Mouse (Mus musculus) gastrocnemius, postnatal 4 days (tissue): ENCODE measurements around the gene Usp31. TPM values are rescaled to one million over a fixed set of nuclear protein-coding genes. Genes with fewer than 3 reads are reported as not detected.

ENCODE experiments used
- DNase-seq, 2 experiments: peaks; one replicate each; pipeline ENCODE4 v3.0.0; 2021 to 2022; ENCODE audit warnings: low spot score in 2 of 2, mixed read lengths in 2 of 2
- total RNA-seq, 2 experiments: library from RNA; stranded (reverse); gene quantifications; 2 replicates each; pipeline ENCODE4 v1.2.3; 2021

Gene Usp31
- total RNA-seq, 2 experiments from 2014 or later: 7.2 TPM

- DNase-seq: no peak
Observed at GRCm38 (mm10) chr7:121677105-121677753, 29.8 kb downstream of the Usp31 start.

- no peak for DNase-seq
Observed at GRCm38 (mm10) chr7:121660705-121661104, 46.3 kb downstream of the Usp31 start.

DNA sequence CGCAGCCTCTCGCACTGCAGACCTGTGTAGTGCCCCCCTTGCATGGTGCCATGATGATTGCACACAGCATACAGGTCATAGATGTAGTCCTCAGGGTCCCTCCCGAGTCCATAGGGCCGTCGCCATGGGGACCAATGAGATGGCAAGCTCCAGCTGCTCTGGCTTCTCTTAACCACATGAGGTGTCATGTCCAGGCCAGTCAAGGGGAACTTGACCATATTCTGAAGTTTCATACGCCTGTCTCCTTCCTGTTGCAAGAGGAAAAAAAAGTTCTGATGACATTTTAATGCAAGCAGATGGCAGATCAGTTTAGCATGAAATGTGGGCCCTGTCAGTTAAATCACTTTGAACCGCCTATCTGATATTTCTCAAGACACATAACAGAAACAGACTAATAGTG is 48.2 kb downstream of the Usp31 start:
- DNase-seq: no peak

GRCm38 (mm10) chr7:121654675-121655074 is 52.4 kb downstream of the Usp31 start:
- no peak for DNase-seq

DNA sequence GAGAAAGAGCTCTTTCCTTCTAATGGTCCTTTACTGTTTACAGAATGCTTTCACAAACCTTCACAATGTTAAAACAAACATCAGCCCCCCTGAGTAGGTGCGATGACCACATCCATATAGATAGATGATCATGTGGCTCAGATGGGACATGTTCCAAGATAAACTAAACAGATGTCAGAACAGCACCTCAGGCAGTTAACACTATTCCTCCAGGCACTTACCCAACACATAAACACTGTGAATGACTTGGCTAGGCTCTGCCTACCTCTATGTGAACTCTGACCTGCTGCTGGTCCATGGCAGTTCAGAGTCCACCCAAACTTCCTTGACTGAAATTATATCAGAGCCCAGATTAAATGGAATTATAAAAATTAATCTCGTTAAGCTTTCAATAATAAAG is 54.4 kb downstream of the Usp31 start:
- DNase-seq: no peak

DNA sequence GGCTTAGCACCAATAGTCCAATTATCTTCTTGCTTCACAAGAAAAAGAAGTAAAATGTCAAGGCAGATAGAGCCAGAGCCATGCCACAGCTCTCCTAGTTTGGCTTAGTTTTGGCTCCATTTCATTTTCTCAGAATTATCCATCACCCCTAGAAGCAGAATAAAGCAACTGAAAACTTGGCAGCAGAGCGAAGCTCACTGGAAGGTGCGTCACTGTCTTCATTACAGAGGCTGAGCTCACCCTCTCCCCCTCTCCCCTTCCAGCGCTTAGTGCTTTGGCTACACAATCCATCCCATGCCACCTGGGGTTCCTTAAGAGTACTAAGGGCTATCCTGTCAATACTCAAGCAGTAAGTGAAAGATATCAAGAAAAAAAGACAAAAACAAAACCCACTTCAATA is 56.3 kb downstream of the Usp31 start:
- DNase-seq: no peak

- peak in 1 of 2 experiments; percentile 32 for DNase-seq
Observed at GRCm38 (mm10) chr7:121640998-121641762, 65.9 kb downstream of the Usp31 start.

DNA sequence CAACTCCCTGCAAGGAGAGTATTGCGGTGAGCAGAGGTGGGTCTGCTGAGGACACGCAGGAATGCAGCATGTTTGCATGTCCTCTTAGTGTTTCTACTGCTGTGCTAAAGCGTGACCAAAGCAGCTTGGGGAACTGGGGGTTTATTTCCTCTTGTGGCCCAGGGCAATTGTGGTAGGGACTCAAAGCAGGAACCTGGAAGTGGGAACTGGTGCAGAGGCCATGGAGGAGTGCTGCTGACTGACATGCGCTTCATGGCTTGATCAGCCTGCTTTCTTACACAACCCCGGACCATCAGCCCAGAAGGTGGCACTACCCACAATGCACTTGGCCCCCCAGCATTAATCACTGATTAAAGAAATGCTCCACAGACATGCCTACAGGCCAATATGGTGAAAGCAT is 70.3 kb downstream of the Usp31 start:
- no peak for DNase-seq

GRCm38 (mm10) chr7:121634236-121634635 is 72.8 kb downstream of the Usp31 start:
- no peak for DNase-seq

- DNase-seq: no peak
Observed at GRCm38 (mm10) chr7:121622835-121623420, 84.1 kb downstream of the Usp31 start.

GRCm38 (mm10) chr7:121622433-121622832 is 84.6 kb downstream of the Usp31 start:
- no peak for DNase-seq

DNA sequence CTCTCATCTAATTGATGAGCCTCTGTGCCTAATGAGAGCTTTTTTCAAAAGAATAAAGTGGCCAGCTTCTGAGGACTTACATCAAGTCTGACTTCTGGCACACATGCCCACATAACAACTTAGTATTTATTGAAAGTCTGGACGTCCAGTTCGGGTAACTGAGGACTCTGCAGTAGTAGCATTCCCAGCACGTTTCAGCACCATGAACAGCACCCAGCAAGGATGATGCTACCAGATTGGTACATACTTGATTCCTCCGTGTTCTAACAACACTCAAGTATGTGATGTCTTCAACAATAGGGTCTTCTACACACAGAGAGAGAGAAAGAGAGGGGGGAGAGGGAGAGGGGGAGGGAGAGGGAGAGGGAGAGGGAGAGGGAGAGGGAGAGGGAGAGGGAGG is 105.4 kb downstream of the Usp31 start:
- peak in 1 of 2 experiments; percentile 30 for DNase-seq

- DNase-seq: peak in 1 of 2 experiments; percentile 39
Observed at GRCm38 (mm10) chr7:121596401-121596800, 110.7 kb downstream of the Usp31 start.

GRCm38 (mm10) chr7:121595496-121595895 is 111.6 kb downstream of the Usp31 start:
- no peak for DNase-seq

DNA sequence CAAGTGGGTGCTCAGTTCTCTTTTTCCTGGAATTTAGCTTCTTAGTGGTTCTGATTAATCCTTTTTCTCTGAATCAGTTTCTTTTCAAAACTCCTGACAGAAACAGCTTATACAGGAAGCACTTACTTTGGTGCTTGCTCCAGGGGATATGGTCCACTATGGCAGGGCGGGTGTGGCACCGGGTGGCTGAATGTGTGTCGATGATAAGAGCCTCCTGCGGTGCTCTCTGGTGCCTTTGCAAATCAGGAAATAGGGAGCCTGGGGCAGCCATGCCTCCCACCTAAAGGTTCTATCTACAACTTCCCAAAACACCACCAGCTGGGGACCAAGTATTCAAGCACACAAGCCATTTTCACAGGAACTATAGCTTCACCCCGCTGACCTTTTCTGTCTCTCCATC is 112.0 kb downstream of the Usp31 start:
- DNase-seq: no peak

DNA sequence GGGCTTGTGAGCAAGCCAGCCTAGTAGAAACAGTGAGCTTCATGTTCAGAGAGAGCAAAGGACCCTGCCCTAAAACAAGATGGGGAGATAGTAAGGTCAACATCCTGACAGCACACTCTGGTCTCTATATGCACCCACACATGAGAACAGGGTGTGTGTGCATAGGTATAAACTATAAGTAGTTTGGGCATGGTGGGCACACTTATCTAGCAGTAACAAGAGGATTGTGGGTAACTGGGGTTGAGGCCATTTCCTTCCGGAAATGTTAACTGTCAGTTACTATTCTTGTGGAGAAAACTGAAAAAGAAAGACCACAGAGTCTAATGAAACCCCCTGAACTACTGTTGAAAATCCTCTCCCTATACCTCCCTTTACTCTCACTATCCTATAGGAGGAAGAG is 112.4 kb downstream of the Usp31 start:
- no peak for DNase-seq

Other genes with a start within 250 kb of the Usp31 start
- not detected for gene Scnn1g, start 27.2 kb upstream of the Usp31 start, total RNA-seq
- not detected for gene Scnn1b, start 157.8 kb upstream of the Usp31 start, total RNA-seq